In the genomic region with DNA sequence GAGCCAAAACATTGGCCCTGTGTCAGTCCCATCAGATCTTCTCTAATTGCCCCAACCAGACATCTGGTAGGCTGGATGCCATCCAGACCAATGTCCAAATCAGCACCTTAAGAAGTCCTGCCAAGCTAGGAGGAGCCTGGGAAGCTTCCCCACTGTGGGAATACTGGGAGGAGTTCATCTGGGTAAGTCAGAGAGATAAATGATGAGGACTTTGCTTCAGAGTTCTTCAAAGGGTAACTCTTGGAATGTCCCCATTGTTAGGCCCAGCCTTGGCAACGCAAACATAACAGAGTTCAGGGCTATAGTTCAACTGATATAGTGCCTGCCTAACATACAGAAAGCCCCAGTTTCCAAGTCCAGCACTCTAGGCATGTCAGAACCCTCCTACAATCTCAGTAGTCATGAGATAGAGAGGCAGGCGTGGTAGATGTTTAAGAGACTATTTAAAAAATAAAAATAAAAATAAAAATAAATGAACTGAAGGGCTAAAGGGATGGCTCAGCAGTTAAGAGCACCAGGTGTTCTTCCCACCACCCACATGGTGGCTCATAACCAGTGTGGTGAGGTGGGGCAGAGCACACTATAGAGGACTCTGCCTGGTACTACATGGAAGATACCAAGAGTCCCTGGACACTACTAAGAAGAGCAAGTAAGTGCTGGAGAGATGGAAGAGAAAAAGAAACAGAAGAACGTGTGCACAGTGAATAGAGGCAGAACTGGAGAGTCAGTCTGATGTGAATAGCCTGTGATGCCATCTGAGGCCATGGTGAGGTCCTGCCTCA, we compare ENCODE assay signal across 28 mouse cellular contexts. TPM values are rescaled to one million over a fixed set of nuclear protein-coding genes. Genes with fewer than 3 reads are reported as not detected.
DNase-seq lines count a peak whose midpoint lies in the region; ATAC-seq and TF ChIP-seq lines count a peak whose summit lies in the region.
"Had no signal": no experiment of that assay in that cellular context is flagged by ENCODE, and none has a peak within 500 bp of the region (broad histone marks: within the 10 kb centered on the region; RNA-seq: fewer than 3 reads in every experiment).

No protein-coding gene starts in this region.

- no peak overlapping the region for H3K4me3 ChIP-seq in intestine, postnatal 0 days (ENCODE audit: low read depth, low read length)
- H3K4me3 ChIP-seq: embryonic facial prominence, embryonic 12.5 days; heart, embryonic 10.5 days; heart, embryonic 15.5 days; hindbrain, embryonic 13.5 days; megakaryocyte, embryonic 14.5 days; midbrain, embryonic 13.5 days; neural tube, embryonic 13.5 days; stomach, embryonic 15.5 days had no signal

- peak overlapping the region; percentile 57; the same call in 1 of the 2 replicates for H3K27ac ChIP-seq in intestine, postnatal 0 days (ENCODE audit: low read depth, low read length)
- H3K27ac ChIP-seq: embryonic facial prominence, embryonic 12.5 days; heart, embryonic 10.5 days; heart, embryonic 15.5 days; hindbrain, embryonic 13.5 days; midbrain, embryonic 13.5 days; neural tube, embryonic 13.5 days; stomach, embryonic 15.5 days had no signal

- TF ChIP-seq CTCF in intestine, postnatal 0 days (IDR thresholded peaks at IDR 0.05; ENCODE audit: low read depth), result no peak

- WGBS in intestine, postnatal 0 days, result 39% methylated on average over 3 of the region's 3 CpGs

- H3K4me1 ChIP-seq in intestine, postnatal 0 days (replicated peaks; ENCODE audit: control insufficient read depth, insufficient read depth, low read length), result no peaks in the 10 kb centered on the region
- H3K4me1 ChIP-seq: embryonic facial prominence, embryonic 12.5 days; heart, embryonic 10.5 days; heart, embryonic 15.5 days; hindbrain, embryonic 13.5 days; megakaryocyte, embryonic 14.5 days; midbrain, embryonic 13.5 days; neural tube, embryonic 13.5 days; stomach, embryonic 15.5 days had no signal

- DNase-seq in left cerebral cortex, postnatal 4 days, result peak; percentile 24
- no peak for DNase-seq in left cerebral cortex, adult 9 months (ENCODE audit: low spot score in 2 of 2)
- peak; percentile 36 for DNase-seq in 3T3-L1 (ENCODE audit: low read depth, low spot score)
- DNase-seq in NIH3T3 (ENCODE audit: low read depth), result peak; percentile 1
- no peak for DNase-seq in adrenal gland, postnatal 36 days
- DNase-seq in adrenal gland, adult 8-10 months, result no peak
- no peak for DNase-seq in layer of hippocampus, adult 9-11 months
- DNase-seq: B cell, adult 2 months; cerebellum, adult 8-10 months; embryo, embryonic 11 days; gastrocnemius, postnatal 14 days; heart, postnatal 36 days; kidney, postnatal 10 days; lung, postnatal 4 days; retina, postnatal 1 day; right cerebral cortex, postnatal 14 days; thymus, postnatal 4 days had no signal

- no peaks in the 10 kb centered on the region for H3K9me3 ChIP-seq in intestine, postnatal 0 days (ENCODE audit: control insufficient read depth)
- H3K9me3 ChIP-seq: embryonic facial prominence, embryonic 12.5 days; heart, embryonic 10.5 days; heart, embryonic 15.5 days; hindbrain, embryonic 13.5 days; megakaryocyte, embryonic 14.5 days; midbrain, embryonic 13.5 days; neural tube, embryonic 13.5 days; stomach, embryonic 15.5 days had no signal

- H3K27me3 ChIP-seq in intestine, postnatal 0 days (replicated peaks; ENCODE audit: control insufficient read depth, insufficient read depth, low read length), result no peaks in the 10 kb centered on the region
- H3K27me3 ChIP-seq: embryonic facial prominence, embryonic 12.5 days; heart, embryonic 15.5 days; hindbrain, embryonic 13.5 days; midbrain, embryonic 13.5 days; neural tube, embryonic 13.5 days; stomach, embryonic 15.5 days had no signal

- no peak overlapping the region for H3K9ac ChIP-seq in intestine, postnatal 0 days (ENCODE audit: low read depth, low read length)
- H3K9ac ChIP-seq: embryonic facial prominence, embryonic 12.5 days; heart, embryonic 15.5 days; hindbrain, embryonic 13.5 days; midbrain, embryonic 13.5 days; neural tube, embryonic 13.5 days; stomach, embryonic 15.5 days had no signal

- no peaks in the 10 kb centered on the region for H3K36me3 ChIP-seq in intestine, postnatal 0 days (ENCODE audit: control insufficient read depth, insufficient read depth)
- H3K36me3 ChIP-seq: embryonic facial prominence, embryonic 12.5 days; heart, embryonic 10.5 days; heart, embryonic 15.5 days; hindbrain, embryonic 13.5 days; midbrain, embryonic 13.5 days; neural tube, embryonic 13.5 days; stomach, embryonic 15.5 days had no signal

- H3K4me2 ChIP-seq in intestine, postnatal 0 days (replicated peaks; ENCODE audit: low read depth), result no peak overlapping the region
- H3K4me2 ChIP-seq: embryonic facial prominence, embryonic 12.5 days; heart, embryonic 15.5 days; hindbrain, embryonic 13.5 days; liver, embryonic 11.5 days; midbrain, embryonic 13.5 days; neural tube, embryonic 13.5 days; stomach, embryonic 15.5 days had no signal

- intact Hi-C loops in left cerebral cortex, postnatal 4 days (cut with DNase I), result no loop called here

- peak; percentile 95 for ATAC-seq in intestine, postnatal 0 days
- ATAC-seq: forebrain, embryonic 14.5 days; midbrain, embryonic 13.5 days had no signal

RNA-seq across cellular contexts. Expression of a gene that starts 34.1 kb away (rescaled TPM):
- 10 to 100 TPM; 36.8 to 42.3 TPM for total RNA-seq in left cerebral cortex, postnatal 4 days (2021)
- polyA plus RNA-seq in intestine, postnatal 0 days (2015; fragmentation: Nextera tagmentation; extraction: Ambion mirVana), result 18.4 and 20.4 TPM in 2 replicates
- total RNA-seq in adrenal gland, postnatal 36 days (2021), result 10 to 100 TPM; 27.0 to 28.5 TPM
- 10 to 100 TPM; 24.7 to 32.3 (median 26.7) TPM for total RNA-seq in adrenal gland, adult 8-10 months (2022)

Comparison
In these comparisons a context has a peak if more than half of its experiments do, and no peak if none do; other contexts are left out.
1. DNase-seq: peak in left cerebral cortex, postnatal 4 days (single experiment), 3T3-L1 (single experiment) and NIH3T3 (single experiment); none in left cerebral cortex, adult 9 months (0 of 2), adrenal gland, postnatal 36 days (0 of 2), adrenal gland, adult 8-10 months (single experiment) and layer of hippocampus, adult 9-11 months (single experiment).